Mouse (Mus musculus): Measurements from ENCODE around the gene Vmn1r221.
"Not testable (repeated sequence)": the region's sequence is repeated elsewhere in the genome, so short reads cannot be mapped to it uniquely, and the experiment has no call there.

Vmn1r221 gene

DNA sequence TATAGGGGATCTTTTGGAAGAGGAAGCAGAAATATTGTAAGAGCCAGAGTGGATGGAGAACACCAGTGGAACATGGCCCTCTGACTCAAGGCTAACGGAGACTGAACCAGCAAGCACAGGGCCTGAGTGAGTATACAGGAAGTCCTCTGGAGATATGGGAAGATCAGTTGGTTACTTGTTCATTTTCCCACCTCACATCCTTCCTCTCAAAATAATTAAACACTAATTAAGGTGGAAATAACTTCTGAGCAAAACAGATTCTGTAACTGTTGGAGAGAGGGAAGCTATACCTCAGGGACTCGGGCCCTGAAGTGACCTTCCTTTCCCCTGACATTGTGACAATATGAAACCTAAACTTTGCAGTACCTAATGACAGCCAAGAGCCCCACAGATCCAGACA, at the start of gene Vmn1r221:
Gene Vmn1r221 (plus strand): TSS at position 301 of the 400 bp plus-strand sequence.
- not testable (repeated sequence) for DNase-seq

DNA sequence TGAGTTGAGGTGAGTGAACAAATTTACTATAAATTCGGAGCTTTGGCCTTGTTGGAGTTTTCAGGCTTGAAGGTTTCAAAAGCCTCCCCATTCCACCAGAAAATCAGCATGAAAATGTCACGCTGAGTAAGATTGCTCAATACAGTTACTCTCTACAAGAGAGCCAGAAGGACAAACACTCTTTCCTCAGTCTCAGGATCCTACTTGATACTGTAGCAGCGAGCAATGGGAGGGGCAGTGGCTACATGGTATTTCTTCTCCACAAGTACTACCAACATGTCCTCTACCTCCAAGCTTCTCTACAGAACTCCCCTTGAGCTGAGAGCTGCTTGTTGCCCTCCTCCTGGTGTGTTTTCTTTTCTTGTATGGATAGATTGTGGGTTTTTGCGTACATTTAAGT, 47.5 kb upstream of the Vmn1r221 start:
- DNase-seq = not testable (repeated sequence)

DNA sequence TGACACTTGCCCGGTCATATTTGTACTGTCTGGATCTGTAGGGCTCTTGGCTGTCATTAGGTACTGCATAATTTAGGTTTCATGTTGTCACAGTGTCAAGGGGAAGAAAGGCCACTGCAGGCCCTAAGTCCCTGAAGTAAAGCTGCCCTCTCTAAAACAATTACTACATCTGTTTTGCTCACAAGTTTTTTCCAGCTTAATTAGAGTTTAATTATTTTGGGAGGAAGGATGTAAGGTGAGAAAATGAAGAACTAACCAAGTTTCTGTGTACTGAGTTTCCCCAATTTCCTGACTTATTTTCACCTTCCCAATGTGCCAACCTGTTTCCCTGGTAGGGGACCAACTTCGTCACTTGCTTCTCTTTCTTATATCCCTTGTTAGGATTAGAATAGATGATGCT, 26.1 kb upstream of the Vmn1r221 start, which contains the start of gene Vmn1r220:
Gene Vmn1r220 (minus strand): TSS at position 101 of the 400 bp plus-strand sequence.
- DNase-seq = no peak

DNA sequence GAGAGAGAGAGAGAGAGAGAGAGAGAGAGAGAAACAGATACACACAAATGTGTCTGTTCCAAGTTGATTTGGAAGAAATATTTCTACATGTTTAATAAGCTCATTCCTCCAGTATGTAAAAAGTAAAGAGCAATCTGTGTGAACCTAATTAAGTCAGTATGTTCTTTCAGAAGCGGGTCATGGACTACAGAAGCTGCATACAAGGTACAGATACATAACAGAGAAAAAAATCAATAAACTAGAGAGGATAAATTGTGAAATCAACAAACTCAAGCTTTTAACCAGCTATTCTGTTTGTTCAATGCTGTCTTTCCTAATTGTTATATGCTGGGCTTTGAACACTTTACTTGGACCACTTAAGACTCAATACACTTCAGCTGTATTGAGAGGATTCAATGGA, 10.0 kb upstream of the Vmn1r221 start:
- not testable (repeated sequence) for DNase-seq

DNA sequence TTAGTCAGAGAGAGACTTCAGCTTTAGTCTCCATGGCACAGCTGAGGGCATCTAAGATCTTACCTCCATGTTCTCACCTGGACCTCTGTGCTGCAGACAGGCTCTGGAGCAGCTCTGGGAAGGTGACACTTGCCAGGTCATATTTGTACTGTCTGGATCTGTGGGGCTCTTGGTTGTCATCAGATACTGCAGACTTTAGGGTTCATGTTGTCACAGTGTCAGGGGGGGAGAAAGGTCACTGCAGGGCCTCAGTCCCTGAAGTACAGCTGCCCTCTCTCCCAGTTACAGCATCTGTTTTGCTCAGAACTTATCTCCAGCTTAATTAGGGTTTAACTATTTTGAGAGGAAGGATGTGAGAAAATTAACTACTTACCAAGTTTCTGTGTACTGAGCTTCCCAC, 21.9 kb downstream of the Vmn1r221 start, which contains the start of gene Vmn1r222:
Gene Vmn1r222 (minus strand): TSS at position 101 of the 400 bp plus-strand sequence.
- not testable (repeated sequence) for DNase-seq

DNA sequence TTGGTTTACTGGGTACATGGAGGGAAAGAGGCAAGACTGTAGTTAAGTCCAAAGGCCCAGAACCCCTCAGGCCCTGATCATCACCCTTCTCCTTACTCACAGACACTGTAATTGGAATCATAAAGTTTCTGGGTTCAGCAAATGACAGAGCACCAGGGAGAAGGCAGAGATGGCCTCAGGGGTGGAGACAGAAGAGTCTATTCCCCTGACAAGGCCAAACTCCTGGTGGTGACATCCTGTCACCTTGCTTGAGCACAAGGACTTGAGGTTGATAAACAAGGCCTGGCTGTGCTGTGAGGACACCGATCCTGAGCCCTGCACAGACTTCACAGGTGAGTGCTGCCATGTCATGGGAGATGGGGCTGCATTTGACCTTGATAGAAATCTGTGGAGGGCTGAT, 32.9 kb downstream of the Vmn1r221 start, which contains the start of gene Vmn1r223:
Gene Vmn1r223 (plus strand): TSS at position 301 of the 400 bp plus-strand sequence.
- DNase-seq = not testable (repeated sequence)

DNA sequence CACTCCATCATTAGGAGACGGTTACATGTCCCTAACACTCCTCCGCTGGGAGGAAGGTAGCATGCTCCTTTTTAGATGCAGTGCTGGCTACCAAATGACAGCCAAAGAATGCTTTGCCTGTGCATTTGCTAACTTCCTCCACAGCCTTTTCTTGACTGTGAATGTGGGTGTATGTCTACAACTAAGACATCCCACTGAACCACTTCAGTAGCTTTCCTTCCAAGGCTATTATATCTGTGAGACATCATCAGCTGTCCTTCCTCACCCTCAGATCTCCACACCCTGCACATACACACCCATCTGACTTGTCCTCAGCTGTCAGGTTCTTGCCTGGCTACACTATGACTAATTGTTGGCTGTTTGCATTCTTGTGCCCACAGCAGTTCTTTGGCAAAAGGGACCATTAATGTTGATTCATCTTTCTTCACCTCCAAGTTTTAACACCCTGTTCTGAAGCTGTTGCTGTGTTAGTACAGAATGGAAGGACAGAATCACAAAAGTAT, 44.7 kb downstream of the Vmn1r221 start:
- DNase-seq = no peak

DNA sequence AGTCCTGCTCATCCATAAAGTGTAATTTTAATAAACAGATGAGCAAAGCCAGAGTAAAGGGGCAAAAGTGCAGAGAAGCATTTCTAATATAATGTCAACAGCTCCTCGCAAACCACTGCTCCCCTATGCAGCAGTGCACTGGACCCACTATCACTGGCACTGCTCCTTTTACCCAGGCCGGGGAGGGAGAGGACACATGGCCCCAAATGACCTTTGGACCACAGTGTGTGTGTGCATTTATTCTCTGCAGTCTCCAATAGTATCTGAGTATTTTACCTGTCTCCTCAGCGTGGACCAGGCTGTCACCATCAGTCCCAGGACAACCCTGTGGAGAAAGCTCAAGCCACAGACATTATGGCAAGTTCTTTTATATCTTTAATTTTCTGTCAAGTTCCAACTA, 54.7 kb downstream of the Vmn1r221 start:
- not testable (repeated sequence) for DNase-seq

DNA sequence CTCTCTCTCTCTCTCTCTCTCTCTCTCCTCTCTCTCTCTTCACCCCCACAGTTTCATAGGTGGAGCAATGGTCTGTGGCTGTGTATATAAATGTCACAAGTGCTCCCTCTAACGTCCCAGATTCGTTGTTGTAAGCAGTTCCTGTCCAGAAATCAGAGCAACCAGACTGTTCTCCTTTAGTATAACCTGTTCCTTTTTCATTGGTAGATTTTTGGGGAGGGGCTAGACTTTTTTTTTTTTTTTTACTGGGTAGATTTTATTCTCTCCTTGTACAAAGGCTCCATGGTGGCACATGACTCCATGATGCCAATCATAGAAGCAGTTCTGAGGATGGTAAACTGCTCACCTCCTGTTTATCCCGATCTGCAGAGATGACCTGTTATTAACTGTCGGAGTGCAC, 55.2 kb downstream of the Vmn1r221 start:
- DNase-seq = not testable (repeated sequence)

DNA sequence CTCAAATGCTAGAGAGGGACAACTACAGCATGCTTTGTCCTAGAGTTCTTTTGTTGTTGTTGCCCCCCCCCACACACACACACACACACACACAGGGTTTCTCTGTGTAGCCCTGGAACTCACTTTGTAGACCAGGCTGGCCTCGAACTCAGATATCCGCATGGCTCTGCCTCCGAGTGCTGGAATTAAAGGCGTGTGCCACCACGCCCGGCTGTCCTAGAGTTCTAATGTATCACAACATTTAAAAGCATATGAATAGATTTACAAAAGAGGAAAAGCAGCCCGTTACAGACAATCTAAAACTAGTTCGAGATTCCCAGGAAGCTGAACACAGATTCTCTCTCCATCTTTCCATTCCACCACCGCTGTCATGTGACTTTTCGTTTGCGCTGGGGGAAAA, 55.8 kb downstream of the Vmn1r221 start:
- DNase-seq = no peak

DNA sequence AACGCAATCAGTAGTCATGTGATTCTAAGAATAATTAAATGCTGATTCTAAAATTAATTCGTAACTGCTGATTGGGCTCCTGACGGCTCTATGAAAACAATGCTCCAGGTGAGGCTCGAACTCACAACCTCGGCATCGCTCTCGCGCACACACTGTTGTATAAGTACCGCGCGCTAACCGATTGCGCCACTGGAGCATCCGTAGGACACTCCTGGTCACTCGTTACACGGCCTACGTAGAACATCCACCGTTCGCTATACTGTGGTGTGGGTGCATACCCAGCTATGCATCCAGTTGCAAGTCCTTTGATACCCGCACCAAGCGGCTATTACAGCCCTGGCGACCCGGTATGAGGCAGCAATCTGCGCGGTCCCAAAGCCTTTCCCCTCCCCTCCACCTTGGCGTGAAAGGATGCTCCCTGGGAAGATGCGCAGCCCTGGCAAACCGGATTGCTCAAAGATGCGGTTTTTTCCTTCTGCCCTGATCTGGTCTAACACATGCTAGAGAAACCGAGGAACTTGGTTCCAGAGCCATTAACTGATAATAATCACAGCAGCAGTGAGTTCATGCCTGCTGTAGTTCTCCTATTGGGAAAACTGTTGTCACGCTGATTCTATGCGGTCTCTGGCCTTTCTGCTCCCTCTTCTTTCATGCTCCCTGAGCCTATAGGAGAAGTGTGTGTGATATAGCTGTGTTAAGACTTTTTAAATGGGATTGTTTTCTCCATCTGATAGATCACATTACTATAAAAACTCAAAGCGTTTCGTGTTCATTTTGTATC, 56.6 kb downstream of the Vmn1r221 start:
- no peak for DNase-seq

Measured in thymus, postnatal 36 days (tissue).